Mouse (Mus musculus) liver, postnatal 0 days (tissue): ENCODE measurements around the gene Dydc1.

Source experiments
- CTCF ChIP-seq: sonication (generic); IDR thresholded peaks from 2 replicates; pipeline ENCODE4 v1.5.1; 2016; ENCODE audit warnings: antibody characterized with exemption, low read depth
- EP300 ChIP-seq: IDR thresholded peaks from 2 replicates; pipeline ENCODE4 v1.6.1; 2016; ENCODE audit warnings: antibody characterized with exemption, low read depth, mild to moderate bottlenecking

DNA sequence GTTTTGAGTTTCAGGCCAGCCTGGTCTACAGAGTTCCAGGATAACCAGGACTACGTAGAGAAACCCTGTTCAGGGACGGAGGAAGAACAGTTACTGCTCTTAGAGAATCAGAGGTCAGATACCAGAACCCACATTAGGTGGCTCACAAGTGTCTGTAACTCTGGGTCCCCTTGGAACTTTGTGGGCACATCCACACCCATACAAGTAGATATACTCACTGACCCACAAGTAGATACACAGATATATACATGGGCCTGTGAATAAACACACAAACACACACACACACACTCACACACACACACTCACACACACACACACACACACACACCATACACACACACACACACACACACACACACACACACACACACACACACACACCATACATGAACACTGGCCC, 47.6 kb upstream of the Dydc1 start:
- TF ChIP-seq CTCF (no peak), EP300 (no peak)
